Mouse (Mus musculus): ENCODE measurements at regions not wholly inside any gene's neighbourhood (a gene's known extent, or its start where the extent isn't known, plus 50 kb on each side); places are given as distances from the start of the nearest gene placed in this dataset.

DNA sequence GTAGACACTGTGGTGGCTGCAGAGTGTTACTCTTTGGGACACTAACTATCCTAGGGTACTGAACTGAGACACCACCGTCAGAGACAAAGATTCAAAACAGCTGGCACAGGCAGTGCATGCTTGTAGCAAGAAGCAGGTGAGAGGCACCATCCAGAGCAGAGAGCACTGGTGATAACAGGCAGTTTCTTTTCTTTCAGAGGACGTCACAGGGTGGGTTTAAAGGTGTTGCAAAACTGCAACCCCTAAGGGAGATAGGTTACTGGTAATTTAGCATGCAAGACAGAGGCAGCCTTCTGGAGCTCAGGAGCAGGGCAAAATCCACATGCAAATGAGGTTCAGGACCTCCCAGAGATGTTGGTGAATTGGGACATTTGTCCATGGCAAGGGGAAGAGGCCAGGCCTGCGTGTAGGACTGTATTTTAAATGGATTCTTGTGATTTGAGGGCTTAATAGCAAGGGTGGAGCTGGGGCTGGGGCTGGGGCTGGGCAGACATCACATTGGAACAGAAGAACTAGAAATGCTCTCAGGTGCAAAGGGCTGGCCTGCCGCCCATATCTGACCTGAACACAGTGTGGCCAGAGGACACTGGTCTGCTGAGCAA lies 374.3 kb downstream of the Prdm2 start:
- TF ChIP-seq CTCF (IDR thresholded peaks at IDR 0.05; ENCODE audit: low read depth, low read length), result no peak
- no peak for TF ChIP-seq POLR2A (IDR thresholded peaks at IDR 0.05; ENCODE audit: insufficient read depth, low read length)
- TF ChIP-seq EP300 (IDR thresholded peaks at IDR 0.05; ENCODE audit: insufficient read depth, low read depth, low read length), result no peak
